Mouse (Mus musculus) lung, postnatal 0 days (tissue): ENCODE results near the gene Rnf128.

ENCODE experiments used
- CTCF ChIP-seq: IDR thresholded peaks from 2 replicates; pipeline ENCODE4 v1.5.1; 2016; ENCODE audit warnings: antibody characterized with exemption, mild to moderate bottlenecking
- EP300 ChIP-seq: IDR thresholded peaks from 2 replicates; pipeline ENCODE4 v1.6.1; 2016; ENCODE audit warnings: antibody characterized with exemption, mild to moderate bottlenecking, control low read depth

DNA sequence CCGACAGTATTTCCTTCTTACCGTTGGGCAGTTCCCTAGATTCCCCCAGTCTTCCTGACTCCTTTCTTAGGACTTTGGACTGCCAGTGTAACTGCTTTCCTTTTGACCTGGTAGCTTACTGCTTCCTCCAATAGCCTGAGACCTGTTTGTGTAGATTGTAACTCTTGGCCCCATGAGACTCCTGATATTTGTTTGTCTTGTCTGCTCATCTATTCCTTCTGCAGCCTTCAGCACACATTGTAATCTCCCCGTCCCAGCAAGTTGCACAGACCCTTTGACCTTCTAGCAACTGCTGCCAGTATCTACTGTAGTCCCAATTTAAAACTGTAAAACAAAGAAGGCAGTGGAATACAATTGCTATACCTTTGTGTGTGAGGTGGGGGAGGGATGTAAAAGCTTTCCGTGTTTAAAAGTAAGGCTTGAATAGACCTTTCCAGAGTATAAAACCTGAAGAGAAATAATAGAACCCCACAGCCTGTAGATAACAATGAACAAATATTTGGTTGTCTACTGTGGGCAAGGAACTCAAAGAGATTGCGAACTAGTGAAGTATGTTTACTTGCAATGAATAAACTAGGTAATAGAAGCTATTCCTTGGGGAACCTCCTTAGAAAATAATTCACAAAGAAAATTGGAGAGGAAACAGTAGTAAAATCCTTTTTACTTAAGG, 726 bp upstream of the Rnf128 start:
- no peak for TF ChIP-seq CTCF
- TF ChIP-seq EP300, result no peak
